Mouse (Mus musculus) neural tube, embryonic 11.5 days (tissue): Measurements from ENCODE around the gene Nusap1. TPM values are rescaled to one million over a fixed set of nuclear protein-coding genes. Genes with fewer than 3 reads are reported as not detected.

Experiments used
- ATAC-seq: fragments of 200-750 bp; cut with Nextera tagmentation; 2 replicates; pipeline ENCODE4 v1.8.0; 2017; ENCODE audit warnings: moderate number of reproducible peaks, mild to moderate bottlenecking, moderate TSS enrichment, moderate library complexity; ENCODE audit not compliant: insufficient read depth, low FRiP score, low TSS enrichment
- DNase-seq: peaks from one replicate; pipeline ENCODE4 v3.0.0-alpha.2; 2015; ENCODE audit warnings: low spot score
- H3K27ac ChIP-seq: fragments of 300-500 bp; sonication (generic); 2 replicates; pipeline ENCODE4 v1.5.1; 2014; ENCODE audit warnings: low read depth, mild to moderate bottlenecking, low read length
- H3K27me3 ChIP-seq: fragments of 300-500 bp; sonication (generic); 2 replicates; pipeline ENCODE4 v1.6.1; 2014; ENCODE audit warnings: mild to moderate bottlenecking, low read length, mixed read lengths; ENCODE audit not compliant: control insufficient read depth, insufficient read depth
- H3K36me3 ChIP-seq: fragments of 300-500 bp; sonication (generic); 2 replicates; pipeline ENCODE4 v1.6.1; 2014; ENCODE audit warnings: mild to moderate bottlenecking, low read length, moderate library complexity, mixed read lengths; ENCODE audit not compliant: control insufficient read depth, insufficient read depth
- H3K4me1 ChIP-seq: fragments of 300-500 bp; sonication (generic); 2 replicates; pipeline ENCODE4 v1.6.1; 2014; ENCODE audit warnings: low read length, mixed read lengths; ENCODE audit not compliant: control insufficient read depth, insufficient read depth
- H3K4me2 ChIP-seq: fragments of 300-500 bp; sonication (generic); 2 replicates; pipeline ENCODE4 v1.6.1; 2014; ENCODE audit warnings: low read depth, mild to moderate bottlenecking, moderate library complexity
- H3K4me3 ChIP-seq: fragments of 300-500 bp; sonication (generic); 2 replicates; pipeline ENCODE4 v1.5.1; 2014; ENCODE audit warnings: low read depth, low read length
- H3K9ac ChIP-seq: fragments of 300-500 bp; sonication (generic); 2 replicates; pipeline ENCODE4 v1.6.1; 2014; ENCODE audit warnings: mild to moderate bottlenecking, low read length
- H3K9me3 ChIP-seq: fragments of 300-500 bp; sonication (generic); 2 replicates; pipeline ENCODE4 v1.6.1; 2016; ENCODE audit warnings: low read length; ENCODE audit not compliant: control insufficient read depth
- WGBS: fragments of 180-500 bp; shearing (Covaris S2); extraction: QIAGEN DNeasy Blood & Tissue Kit; methylation state at CpG from one replicate; pipeline ENCODE4 v1.1.7; 2014; 5-methylcytosine and 5-hydroxymethylcytosine counted together
- polyA plus RNA-seq: library from polyadenylated mRNA; unstranded; fragments of >200 nt; fragmentation: Nextera tagmentation; extraction: Ambion mirVana; gene quantifications from 2 replicates; pipeline ENCODE4 v1.2.1, GENCODE M21; 2014

Gene Nusap1
- polyA plus RNA-seq, 1 experiment from 2014 or later, result 72.3 TPM

- H3K4me1 ChIP-seq, result no peaks in the 10 kb centered on the region
- no peaks in the 10 kb centered on the region; the same call in 1 of the 2 replicates for H3K36me3 ChIP-seq
- no peaks in the 10 kb centered on the region for H3K9me3 ChIP-seq
- H3K9ac ChIP-seq, result no peak overlapping the region
- no peak overlapping the region for H3K4me3 ChIP-seq
- no peak for DNase-seq
- 84% methylated on average over 1 of the region's 1 CpGs for WGBS
- no peaks in the 10 kb centered on the region for H3K27me3 ChIP-seq
- H3K27ac ChIP-seq, result no peak overlapping the region
- H3K4me2 ChIP-seq, result no peak overlapping the region
- ATAC-seq, result no peak
Measured at GRCm38 (mm10) chr2:119696111-119696510, 78.0 kb downstream of the Nusap1 start.

GRCm38 (mm10) chr2:119698472-119698871 lies 80.4 kb downstream of the Nusap1 start:
- Histone ChIP-seq H3K4me1 (no peaks in the 10 kb centered on the region), H3K9ac (no peak overlapping the region), H3K27me3 (no peaks in the 10 kb centered on the region), H3K4me3 (no peak overlapping the region), H3K9me3 (no peaks in the 10 kb centered on the region), H3K4me2 (no peak overlapping the region), H3K36me3 (no peaks in the 10 kb centered on the region; the same call in 1 of the 2 replicates), H3K27ac (no peak overlapping the region)
- DNase-seq (no peak), ATAC-seq (no peak)
- 96% methylated on average over 2 of the region's 2 CpGs for WGBS

GRCm38 (mm10) chr2:119699962-119700361 lies 81.9 kb downstream of the Nusap1 start:
- Histone ChIP-seq H3K4me3 (no peak overlapping the region), H3K36me3 (no peaks in the 10 kb centered on the region; the same call in 1 of the 2 replicates), H3K27ac (no peak overlapping the region), H3K9ac (no peak overlapping the region), H3K9me3 (no peaks in the 10 kb centered on the region), H3K27me3 (no peaks in the 10 kb centered on the region), H3K4me1 (no peaks in the 10 kb centered on the region), H3K4me2 (no peak overlapping the region)
- WGBS, result 93% methylated on average over 3 of the region's 3 CpGs
- DNase-seq, result no peak
- ATAC-seq, result no peak

Other genes starting within 250 kb of the Nusap1 start
- gene Ino80, start 140.6 kb upstream of the Nusap1 start, polyA plus RNA-seq, result 4.5 and 4.6 TPM in 2 replicates
- gene Exd1, start 70.7 kb upstream of the Nusap1 start, polyA plus RNA-seq, result 0.57 and 0.65 TPM in 2 replicates
- 69.4 and 72.8 TPM in 2 replicates for gene Chp1, start 70.6 kb upstream of the Nusap1 start, polyA plus RNA-seq
- 25.9 and 26.8 TPM in 2 replicates for gene Oip5, start 171 bp downstream of the Nusap1 start, polyA plus RNA-seq
- gene Ndufaf1, start 44.5 kb downstream of the Nusap1 start, polyA plus RNA-seq, result 38.7 and 39.8 TPM in 2 replicates
- gene Rtf1, start 56.8 kb downstream of the Nusap1 start, polyA plus RNA-seq, result 31.9 and 35.0 TPM in 2 replicates
- 0.78 and 1.1 TPM in 2 replicates for gene Itpka, start 124.0 kb downstream of the Nusap1 start, polyA plus RNA-seq
- 0.13 TPM in 1 of 2 replicates, not detected in the other for gene Ltk, start 142.1 kb downstream of the Nusap1 start, polyA plus RNA-seq
- gene Rpap1, start 169.2 kb downstream of the Nusap1 start, polyA plus RNA-seq, result 23.5 and 26.6 TPM in 2 replicates
- gene Tyro3, start 179.4 kb downstream of the Nusap1 start, polyA plus RNA-seq, result 19.0 and 20.0 TPM in 2 replicates